Mouse (Mus musculus) cerebellum, adult 2 months (tissue): ENCODE measurements around the gene Ppm1n.

Source experiments
- CTCF ChIP-seq: fragments of 200-500 bp; IDR thresholded peaks from 2 replicates; pipeline ENCODE4 v1.5.1; 2011; ENCODE audit warnings: low read depth, mild to moderate bottlenecking, control low read depth, low read length, moderate library complexity, borderline replicate concordance; ENCODE audit not compliant: insufficient read depth
- POLR2A ChIP-seq: fragments of 200-500 bp; IDR thresholded peaks from 2 replicates; pipeline ENCODE4 v1.6.1; 2011; ENCODE audit warnings: low read length, control low read depth, borderline replicate concordance; ENCODE audit not compliant: insufficient read depth

- no peak for TF ChIP-seq CTCF
- TF ChIP-seq POLR2A, result no peak
Observed at GRCm38 (mm10) chr7:19318201-19318600, 38.3 kb upstream of the Ppm1n start.
